Mouse (Mus musculus): ENCODE results near the gene Metap2.

- no peak for TF ChIP-seq CTCF (IDR thresholded peaks at IDR 0.05)
- TF ChIP-seq EP300 (IDR thresholded peaks at IDR 0.05; ENCODE audit: insufficient read depth, low read depth, low read length) = no peak
- no peak for TF ChIP-seq POLR2A (IDR thresholded peaks at IDR 0.05; ENCODE audit: insufficient read depth, low read depth, low read length)
Measured at GRCm38 (mm10) chr10:93885839-93886477, 10.9 kb downstream of the Metap2 start.

Measured in heart, adult 2 months (tissue).